Mouse (Mus musculus): ENCODE results near the gene Dennd2d. TPM values are rescaled to one million over a fixed set of nuclear protein-coding genes. Genes with fewer than 3 reads are reported as not detected.

The Dennd2d gene
- polyA plus RNA-seq, 1 experiment from 2014 or later = 0.84 TPM

- no peak for ATAC-seq
- H3K4me3 ChIP-seq (ENCODE audit: low read length) = no peak overlapping the region
- WGBS = 94% methylated on average over 6 of the region's 6 CpGs
- H3K27me3 ChIP-seq (replicated peaks; ENCODE audit: control insufficient read depth, insufficient read depth, low read length) = no peaks in the 10 kb centered on the region
- H3K4me2 ChIP-seq (ENCODE audit: low read length) = no peak overlapping the region
- no peak overlapping the region for H3K9ac ChIP-seq (ENCODE audit: low read depth, low read length)
- no peak overlapping the region for H3K27ac ChIP-seq (ENCODE audit: low read depth, low read length)
- no peaks in the 10 kb centered on the region for H3K9me3 ChIP-seq (ENCODE audit: control insufficient read depth, low read length)
- H3K36me3 ChIP-seq (ENCODE audit: control insufficient read depth, insufficient read depth, low read length) = no peaks in the 10 kb centered on the region
- no peaks in the 10 kb centered on the region for H3K4me1 ChIP-seq (ENCODE audit: control insufficient read depth, insufficient read depth, low read depth, low read length)
Observed at GRCm38 (mm10) chr3:106515016-106515415, 32.8 kb downstream of the Dennd2d start.

GRCm38 (mm10) chr3:106522730-106523129, 40.5 kb downstream of the Dennd2d start:
- no peaks in the 10 kb centered on the region for H3K27me3 ChIP-seq (replicated peaks; ENCODE audit: control insufficient read depth, insufficient read depth, low read length)
- ATAC-seq = no peak
- no peaks in the 10 kb centered on the region for H3K9me3 ChIP-seq (ENCODE audit: control insufficient read depth, low read length)
- H3K4me2 ChIP-seq (ENCODE audit: low read length) = no peak overlapping the region
- H3K9ac ChIP-seq (ENCODE audit: low read depth, low read length) = no peak overlapping the region
- H3K4me1 ChIP-seq (ENCODE audit: control insufficient read depth, insufficient read depth, low read depth, low read length) = no peaks in the 10 kb centered on the region
- no peak overlapping the region for H3K27ac ChIP-seq (ENCODE audit: low read depth, low read length)
- H3K4me3 ChIP-seq (ENCODE audit: low read length) = no peak overlapping the region
- 100% methylated on average over 1 of the region's 1 CpGs for WGBS
- H3K36me3 ChIP-seq (ENCODE audit: control insufficient read depth, insufficient read depth, low read length) = no peaks in the 10 kb centered on the region

DNA sequence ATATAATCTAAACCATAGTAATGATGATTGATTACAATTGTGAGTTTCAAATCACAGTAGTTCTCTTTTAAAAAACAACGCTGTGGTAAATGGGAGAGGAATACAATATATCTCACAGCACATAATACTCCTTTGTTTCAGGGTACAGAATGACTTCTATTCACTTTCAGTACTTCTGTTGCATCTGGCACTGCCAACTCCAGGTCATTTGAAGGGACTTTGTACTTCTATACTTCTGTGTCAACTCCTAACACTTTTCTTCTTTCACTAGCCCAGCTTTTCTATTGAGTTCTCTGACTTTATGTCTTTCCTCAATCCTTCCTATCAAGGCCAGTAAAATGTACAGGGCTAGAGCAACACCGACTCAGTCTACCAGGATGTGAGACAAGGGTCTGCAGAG, 44.2 kb downstream of the Dennd2d start:
- H3K4me1 ChIP-seq (ENCODE audit: control insufficient read depth, insufficient read depth, low read depth, low read length) = no peaks in the 10 kb centered on the region
- ATAC-seq = no peak
- 88% methylated on average over 2 of the region's 2 CpGs for WGBS

GRCm38 (mm10) chr3:106528032-106528431, 45.8 kb downstream of the Dennd2d start:
- H3K27me3 ChIP-seq (replicated peaks; ENCODE audit: control insufficient read depth, insufficient read depth, low read length) = no peaks in the 10 kb centered on the region
- no peak overlapping the region for H3K27ac ChIP-seq (ENCODE audit: low read depth, low read length)
- H3K9me3 ChIP-seq (ENCODE audit: control insufficient read depth, low read length) = no peaks in the 10 kb centered on the region
- no peak overlapping the region for H3K9ac ChIP-seq (ENCODE audit: low read depth, low read length)
- no peak overlapping the region for H3K4me3 ChIP-seq (ENCODE audit: low read length)
- no peaks in the 10 kb centered on the region for H3K36me3 ChIP-seq (ENCODE audit: control insufficient read depth, insufficient read depth, low read length)
- no peak for ATAC-seq
- H3K4me2 ChIP-seq (ENCODE audit: low read length) = no peak overlapping the region
- WGBS = 93% methylated on average over 2 of the region's 2 CpGs
- H3K4me1 ChIP-seq (ENCODE audit: control insufficient read depth, insufficient read depth, low read depth, low read length) = no peaks in the 10 kb centered on the region

More for the DNA sequence above, 44.2 kb downstream of the Dennd2d start:
- Histone ChIP-seq H3K9ac (ENCODE audit: low read depth, low read length) (no peak overlapping the region), H3K4me3 (ENCODE audit: low read length) (no peak overlapping the region), H3K36me3 (ENCODE audit: control insufficient read depth, insufficient read depth, low read length) (no peaks in the 10 kb centered on the region), H3K27me3 (replicated peaks; ENCODE audit: control insufficient read depth, insufficient read depth, low read length) (no peaks in the 10 kb centered on the region), H3K9me3 (ENCODE audit: control insufficient read depth, low read length) (no peaks in the 10 kb centered on the region), H3K4me2 (ENCODE audit: low read length) (no peak overlapping the region), H3K27ac (ENCODE audit: low read depth, low read length) (no peak overlapping the region)

GRCm38 (mm10) chr3:106533277-106533676, 51.1 kb downstream of the Dennd2d start:
- no peak for ATAC-seq
- 94% methylated on average over 2 of the region's 2 CpGs for WGBS
- Histone ChIP-seq H3K27ac (ENCODE audit: low read depth, low read length) (no peak overlapping the region), H3K36me3 (ENCODE audit: control insufficient read depth, insufficient read depth, low read length) (peaks cover 3% of the 10 kb centered on the region; the same call in 1 of the 2 replicates), H3K4me3 (ENCODE audit: low read length) (no peak overlapping the region), H3K4me1 (ENCODE audit: control insufficient read depth, insufficient read depth, low read depth, low read length) (no peaks in the 10 kb centered on the region), H3K4me2 (ENCODE audit: low read length) (no peak overlapping the region), H3K9me3 (ENCODE audit: control insufficient read depth, low read length) (no peaks in the 10 kb centered on the region), H3K9ac (ENCODE audit: low read depth, low read length) (no peak overlapping the region), H3K27me3 (replicated peaks; ENCODE audit: control insufficient read depth, insufficient read depth, low read length) (no peaks in the 10 kb centered on the region)

- no peak overlapping the region for H3K4me3 ChIP-seq (ENCODE audit: low read length)
- H3K4me2 ChIP-seq (ENCODE audit: low read length) = no peak overlapping the region
- 90% methylated on average over 8 of the region's 8 CpGs for WGBS
- no peaks in the 10 kb centered on the region for H3K9me3 ChIP-seq (ENCODE audit: control insufficient read depth, low read length)
- no peaks in the 10 kb centered on the region for H3K36me3 ChIP-seq (ENCODE audit: control insufficient read depth, insufficient read depth, low read length)
- no peak overlapping the region for H3K9ac ChIP-seq (ENCODE audit: low read depth, low read length)
- ATAC-seq = no peak
- H3K27me3 ChIP-seq (replicated peaks; ENCODE audit: control insufficient read depth, insufficient read depth, low read length) = no peaks in the 10 kb centered on the region
- peaks cover 9% of the 10 kb centered on the region for H3K4me1 ChIP-seq (ENCODE audit: control insufficient read depth, insufficient read depth, low read depth, low read length)
- H3K27ac ChIP-seq (ENCODE audit: low read depth, low read length) = no peak overlapping the region
Observed at GRCm38 (mm10) chr3:106544721-106545316, 62.6 kb downstream of the Dennd2d start.

DNA sequence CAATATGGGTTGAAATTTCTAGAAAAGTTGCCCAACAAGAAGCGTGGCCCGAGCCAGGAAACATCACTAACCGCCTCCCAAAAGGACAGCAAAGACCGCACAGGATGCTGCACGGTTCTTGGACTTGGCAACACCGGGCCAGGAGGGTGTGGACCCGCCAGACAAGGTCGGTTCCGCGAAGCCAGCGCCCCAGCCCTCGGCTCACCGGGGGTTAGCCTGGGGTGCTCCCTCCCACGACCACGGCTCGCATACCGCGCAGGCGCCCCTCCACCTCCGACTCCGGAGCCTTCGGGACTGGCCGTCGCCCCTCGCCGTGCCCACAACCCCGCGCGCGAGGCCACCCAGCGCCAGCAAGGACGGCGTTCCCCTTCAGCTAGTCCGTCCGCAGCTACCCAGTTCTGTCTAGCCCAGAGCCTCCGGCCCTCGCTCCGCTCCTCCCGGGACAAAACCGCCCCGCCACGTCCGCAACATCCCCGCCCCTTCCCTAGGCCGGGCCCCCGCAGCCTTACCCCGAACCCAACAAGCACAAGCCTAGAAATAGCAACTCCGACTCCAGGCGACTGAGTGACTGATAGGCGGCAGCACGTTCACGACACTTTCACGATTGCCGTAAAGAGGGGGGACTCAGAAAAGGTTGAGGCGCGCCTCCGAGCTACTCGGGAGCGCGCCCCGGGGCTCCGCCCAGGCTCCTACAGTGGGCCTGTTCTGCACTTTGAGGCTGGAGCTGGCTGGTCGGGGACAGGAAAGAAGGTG, 65.1 kb downstream of the Dennd2d start, which contains the start of the genes Dram2 and Cept1:
Gene Dram2 (plus strand): TSS at position 628 of the 753 bp plus-strand sequence.
Gene Cept1 (minus strand): TSS at position 632 of the 753 bp plus-strand sequence.
- Histone ChIP-seq H3K36me3 (ENCODE audit: control insufficient read depth, insufficient read depth, low read length) (no peaks in the 10 kb centered on the region), H3K27me3 (replicated peaks; ENCODE audit: control insufficient read depth, insufficient read depth, low read length) (no peaks in the 10 kb centered on the region), H3K4me2 (ENCODE audit: low read length) (peak within 1 kb of the TSS; percentile 78), H3K4me3 (ENCODE audit: low read length) (peak within 1 kb of the TSS; percentile 62), H3K4me1 (ENCODE audit: control insufficient read depth, insufficient read depth, low read depth, low read length) (peaks cover 10% of the 10 kb centered on the region), H3K27ac (ENCODE audit: low read depth, low read length) (peak within 1 kb of the TSS; percentile 97), H3K9me3 (ENCODE audit: control insufficient read depth, low read length) (no peaks in the 10 kb centered on the region), H3K9ac (ENCODE audit: low read depth, low read length) (peak within 1 kb of the TSS; percentile 75)
- ATAC-seq = peak; percentile 98
- under 1% methylated on average over 61 of the region's 63 CpGs for WGBS

DNA sequence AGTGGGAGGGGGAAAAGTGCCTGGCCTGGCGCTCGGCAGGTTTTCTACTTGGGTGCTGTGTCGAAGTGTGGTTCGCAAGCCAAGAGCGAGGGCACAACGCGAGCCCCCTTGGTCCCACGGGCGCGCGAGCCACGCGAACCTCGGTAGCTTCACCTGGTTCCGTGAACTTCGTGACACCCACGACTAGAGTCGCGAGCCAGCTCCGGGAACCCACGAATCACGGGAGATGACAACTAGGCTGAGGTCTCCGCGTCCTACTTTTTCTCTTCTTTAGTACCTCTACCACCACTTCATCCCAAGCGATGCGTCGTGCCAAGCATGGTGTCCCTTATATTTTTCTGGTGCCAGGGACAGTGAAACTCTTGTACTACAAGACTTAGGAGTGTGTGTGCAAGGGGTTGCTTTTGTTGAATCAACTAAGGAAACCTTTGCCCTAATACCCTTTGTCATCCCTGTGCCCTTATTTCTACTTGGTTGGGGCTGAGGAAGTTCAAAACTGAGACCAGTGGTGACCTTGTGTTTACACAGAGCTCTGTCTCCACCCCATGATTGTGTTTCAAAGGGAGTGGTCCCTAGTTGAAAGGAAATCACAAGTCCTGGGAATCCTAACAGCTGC, 65.8 kb downstream of the Dennd2d start:
- WGBS = 0% methylated on average over 27 of the region's 27 CpGs
- peak overlapping the region; percentile 62 for H3K4me3 ChIP-seq (ENCODE audit: low read length)
- H3K4me2 ChIP-seq (ENCODE audit: low read length) = peak overlapping the region; percentile 67
- peaks cover 10% of the 10 kb centered on the region for H3K4me1 ChIP-seq (ENCODE audit: control insufficient read depth, insufficient read depth, low read depth, low read length)
- H3K27ac ChIP-seq (ENCODE audit: low read depth, low read length) = peak overlapping the region; percentile 97
- peak overlapping the region; percentile 75 for H3K9ac ChIP-seq (ENCODE audit: low read depth, low read length)
- peak; percentile 70 for ATAC-seq
- H3K36me3 ChIP-seq (ENCODE audit: control insufficient read depth, insufficient read depth, low read length) = no peaks in the 10 kb centered on the region
- H3K27me3 ChIP-seq (replicated peaks; ENCODE audit: control insufficient read depth, insufficient read depth, low read length) = no peaks in the 10 kb centered on the region
- H3K9me3 ChIP-seq (ENCODE audit: control insufficient read depth, low read length) = no peaks in the 10 kb centered on the region

- H3K36me3 ChIP-seq (ENCODE audit: control insufficient read depth, insufficient read depth, low read length) = no peaks in the 10 kb centered on the region
- H3K27ac ChIP-seq (ENCODE audit: low read depth, low read length) = no peak overlapping the region
- no peaks in the 10 kb centered on the region for H3K9me3 ChIP-seq (ENCODE audit: control insufficient read depth, low read length)
- H3K4me1 ChIP-seq (ENCODE audit: control insufficient read depth, insufficient read depth, low read depth, low read length) = peaks cover 10% of the 10 kb centered on the region
- H3K4me2 ChIP-seq (ENCODE audit: low read length) = peak overlapping the region; percentile 67
- H3K27me3 ChIP-seq (replicated peaks; ENCODE audit: control insufficient read depth, insufficient read depth, low read length) = no peaks in the 10 kb centered on the region
- H3K9ac ChIP-seq (ENCODE audit: low read depth, low read length) = no peak overlapping the region
- WGBS = 34% methylated on average over 3 of the region's 3 CpGs
- peak overlapping the region; percentile 16; the same call in 1 of the 2 replicates for H3K4me3 ChIP-seq (ENCODE audit: low read length)
- no peak for ATAC-seq
Observed at GRCm38 (mm10) chr3:106548971-106549370, 66.8 kb downstream of the Dennd2d start.
